Mouse (Mus musculus) hindbrain, embryonic 11.5 days (tissue): ENCODE data around the gene Mtch1. TPM values are rescaled to one million over a fixed set of nuclear protein-coding genes. Genes with fewer than 3 reads are reported as not detected.
A peak's percentile ranks its signal among the peaks of the same experiment; 100 is the strongest.
"Not testable (repeated sequence)": the region's sequence is repeated elsewhere in the genome, so short reads cannot be mapped to it uniquely, and the experiment has no call there.

Source experiments
- ATAC-seq: fragments of 200-750 bp; cut with Nextera tagmentation; 2 replicates; pipeline ENCODE4 v1.8.0; 2017; ENCODE audit warnings: mild to moderate bottlenecking, moderate TSS enrichment, moderate library complexity; ENCODE audit not compliant: low FRiP score
- DNase-seq: peaks from one replicate; pipeline ENCODE4 v3.0.0-alpha.2; 2015; ENCODE audit warnings: low spot score
- H3K27ac ChIP-seq: fragments of 300-500 bp; sonication (generic); 2 replicates; pipeline ENCODE4 v1.5.1; 2014; ENCODE audit warnings: mild to moderate bottlenecking, low read depth, low read length
- H3K27me3 ChIP-seq: fragments of 300-500 bp; sonication (generic); 2 replicates; pipeline ENCODE4 v1.6.1; 2014; ENCODE audit warnings: mild to moderate bottlenecking, low read length, moderate library complexity, mixed read lengths; ENCODE audit not compliant: control insufficient read depth, insufficient read depth
- H3K36me3 ChIP-seq: fragments of 300-500 bp; sonication (generic); 2 replicates; pipeline ENCODE4 v1.6.1; 2014; ENCODE audit warnings: mild to moderate bottlenecking, low read length, moderate library complexity, mixed read lengths; ENCODE audit not compliant: control insufficient read depth, insufficient read depth
- H3K4me1 ChIP-seq: fragments of 300-500 bp; sonication (generic); replicated peaks from 2 replicates; pipeline ENCODE4 v1.6.1; 2014; ENCODE audit warnings: low read length, mixed read lengths; ENCODE audit not compliant: control insufficient read depth, insufficient read depth
- H3K4me2 ChIP-seq: fragments of 300-500 bp; sonication (generic); replicated peaks from 2 replicates; pipeline ENCODE4 v1.6.1; 2014; ENCODE audit warnings: mild to moderate bottlenecking, low read depth, low read length
- H3K4me3 ChIP-seq: fragments of 300-500 bp; sonication (generic); 2 replicates; pipeline ENCODE4 v1.5.1; 2014; ENCODE audit warnings: low read depth, low read length
- H3K9ac ChIP-seq: fragments of 300-500 bp; sonication (generic); 2 replicates; pipeline ENCODE4 v1.6.1; 2014; ENCODE audit warnings: low read depth, low read length
- H3K9me3 ChIP-seq: fragments of 300-500 bp; sonication (generic); 2 replicates; pipeline ENCODE4 v1.6.1; 2016; ENCODE audit warnings: low read length; ENCODE audit not compliant: control insufficient read depth
- WGBS: fragments of 180-500 bp; shearing (Covaris S2); extraction: QIAGEN DNeasy Blood & Tissue Kit; methylation state at CpG from one replicate; pipeline ENCODE4 v1.1.7; 2014; 5-methylcytosine and 5-hydroxymethylcytosine counted together
- polyA plus RNA-seq: library from polyadenylated mRNA; unstranded; fragments of >200 nt; fragmentation: Nextera tagmentation; extraction: Ambion mirVana; gene quantifications from 2 replicates; pipeline ENCODE4 v1.2.1, GENCODE M21; 2014

The Mtch1 gene
- polyA plus RNA-seq, 1 experiment from 2014 or later = 356 TPM

- Histone ChIP-seq H3K4me3 (no peak overlapping the region), H3K4me2 (0 out of 2 replicates have a peak overlapping the region, but pooled peaks have one; percentile 19), H3K9me3 (no peaks in the 10 kb centered on the region), H3K4me1 (peaks cover 11% of the 10 kb centered on the region; the same call in 1 of the 2 replicates), H3K9ac (peak overlapping the region; percentile 32; the same call in 1 of the 2 replicates), H3K36me3 (no peaks in the 10 kb centered on the region), H3K27me3 (peaks cover 25% of the 10 kb centered on the region), H3K27ac (no peak overlapping the region)
- DNase-seq (peak; percentile 37), ATAC-seq (no peak)
- 10% methylated on average over 41 of the region's 41 CpGs for WGBS
Measured at GRCm38 (mm10) chr17:29321765-29322602, 25.8 kb downstream of the Mtch1 start.

- Histone ChIP-seq H3K27me3 (peaks cover 25% of the 10 kb centered on the region), H3K4me1 (0 out of 2 replicates have a peak, but pooled peaks cover 5% of the 10 kb centered on the region)
- 73% methylated on average over 8 of the region's 8 CpGs for WGBS
Measured at GRCm38 (mm10) chr17:29319881-29320639, 27.7 kb downstream of the Mtch1 start.

GRCm38 (mm10) chr17:29319476-29319875 lies 28.3 kb downstream of the Mtch1 start:
- DNase-seq (no peak), ATAC-seq (no peak)
- peaks cover 25% of the 10 kb centered on the region for H3K27me3 ChIP-seq
- H3K27ac ChIP-seq = no peak overlapping the region
- 91% methylated on average over 7 of the region's 7 CpGs for WGBS
- H3K9me3 ChIP-seq = no peaks in the 10 kb centered on the region
- H3K4me3 ChIP-seq = no peak overlapping the region
- H3K36me3 ChIP-seq = no peaks in the 10 kb centered on the region
- no peak overlapping the region for H3K4me2 ChIP-seq
- H3K9ac ChIP-seq = no peak overlapping the region
- 0 out of 2 replicates have a peak, but pooled peaks cover 5% of the 10 kb centered on the region for H3K4me1 ChIP-seq

More at GRCm38 (mm10) chr17:29319881-29320639, 27.7 kb downstream of the Mtch1 start:
- DNase-seq (no peak), ATAC-seq (no peak)
- Histone ChIP-seq H3K9me3 (no peaks in the 10 kb centered on the region), H3K36me3 (no peaks in the 10 kb centered on the region), H3K27ac (no peak overlapping the region), H3K9ac (no peak overlapping the region), H3K4me3 (no peak overlapping the region), H3K4me2 (no peak overlapping the region)

GRCm38 (mm10) chr17:29318731-29319250 lies 28.9 kb downstream of the Mtch1 start:
- Histone ChIP-seq H3K36me3 (no peaks in the 10 kb centered on the region), H3K27ac (no peak overlapping the region), H3K9me3 (no peaks in the 10 kb centered on the region), H3K4me3 (no peak overlapping the region), H3K27me3 (peaks cover 25% of the 10 kb centered on the region), H3K4me1 (0 out of 2 replicates have a peak, but pooled peaks cover 5% of the 10 kb centered on the region), H3K4me2 (no peak overlapping the region), H3K9ac (no peak overlapping the region)
- DNase-seq (no peak), ATAC-seq (no peak)
- 44% methylated on average over 6 of the region's 6 CpGs for WGBS

GRCm38 (mm10) chr17:29317380-29317779 lies 30.4 kb downstream of the Mtch1 start, which contains the start of gene Pi16:
Gene Pi16, plus strand, starts transcription at chr17:29317680.
- not testable (repeated sequence) for H3K27ac ChIP-seq, H3K4me1 ChIP-seq, DNase-seq, H3K9ac ChIP-seq, H3K9me3 ChIP-seq, ATAC-seq, H3K36me3 ChIP-seq, H3K4me2 ChIP-seq, H3K4me3 ChIP-seq
- H3K27me3 ChIP-seq = peaks cover 21% of the 10 kb centered on the region
- WGBS = 90% methylated on average over 3 of the region's 3 CpGs

- Histone ChIP-seq H3K4me1 (0 out of 2 replicates have a peak, but pooled peaks cover 3% of the 10 kb centered on the region), H3K36me3 (no peaks in the 10 kb centered on the region), H3K9me3 (no peaks in the 10 kb centered on the region), H3K9ac (no peak overlapping the region), H3K4me2 (no peak overlapping the region), H3K27me3 (peaks cover 16% of the 10 kb centered on the region), H3K27ac (no peak overlapping the region), H3K4me3 (no peak overlapping the region)
- DNase-seq = no peak
- WGBS = 83% methylated on average over 3 of the region's 3 CpGs
- no peak for ATAC-seq
Measured at GRCm38 (mm10) chr17:29316891-29317290, 30.8 kb downstream of the Mtch1 start.

- no peaks in the 10 kb centered on the region for H3K9me3 ChIP-seq
- H3K27me3 ChIP-seq = peaks cover 7% of the 10 kb centered on the region
- H3K4me1 ChIP-seq = 0 out of 2 replicates have a peak, but pooled peaks cover 2% of the 10 kb centered on the region
- no peak for DNase-seq
- H3K36me3 ChIP-seq = no peaks in the 10 kb centered on the region
- H3K9ac ChIP-seq = no peak overlapping the region
- no peak for ATAC-seq
- H3K4me3 ChIP-seq = no peak overlapping the region
- H3K27ac ChIP-seq = no peak overlapping the region
- H3K4me2 ChIP-seq = no peak overlapping the region
- WGBS = 34% methylated on average over 9 of the region's 9 CpGs
Measured at GRCm38 (mm10) chr17:29315672-29316465, 31.9 kb downstream of the Mtch1 start.

- Histone ChIP-seq H3K27me3 (no peaks in the 10 kb centered on the region), H3K4me3 (no peak overlapping the region), H3K9ac (no peak overlapping the region), H3K4me1 (no peaks in the 10 kb centered on the region), H3K36me3 (no peaks in the 10 kb centered on the region), H3K9me3 (no peaks in the 10 kb centered on the region), H3K27ac (no peak overlapping the region), H3K4me2 (no peak overlapping the region)
- no peak for ATAC-seq
- DNase-seq = no peak
Measured at GRCm38 (mm10) chr17:29313300-29313699, 34.4 kb downstream of the Mtch1 start.
